Mouse (Mus musculus): Measurements from ENCODE around the gene Grid1. TPM values are rescaled to one million over a fixed set of nuclear protein-coding genes. Genes with fewer than 3 reads are reported as not detected.

The Grid1 gene
- polyA plus RNA-seq, 1 experiment from 2014 or later, result 2.5 TPM

GRCm38 (mm10) chr14:34969102-34969819, 149.4 kb downstream of the Grid1 start:
- H3K27ac ChIP-seq (replicated peaks; ENCODE audit: low read depth, low read length), result no peak overlapping the region
- ATAC-seq (ENCODE audit: low read depth) (peak; percentile 84; the same call in 1 of the 2 replicates), DNase-seq (ENCODE audit: low spot score) (peak; percentile 80)

GRCm38 (mm10) chr14:34972930-34973329, 153.0 kb downstream of the Grid1 start:
- DNase-seq (ENCODE audit: low spot score) (no peak), ATAC-seq (ENCODE audit: low read depth) (no peak)
- no peaks in the 10 kb centered on the region for H3K27me3 ChIP-seq (replicated peaks; ENCODE audit: control insufficient read depth, insufficient read depth, low read length)
- H3K9ac ChIP-seq (ENCODE audit: low read depth, low read length), result no peak overlapping the region
- H3K27ac ChIP-seq (replicated peaks; ENCODE audit: low read depth, low read length), result no peak overlapping the region
- H3K4me3 ChIP-seq (ENCODE audit: low read depth, low read length), result no peak overlapping the region
- WGBS, result 69% methylated on average over 3 of the region's 3 CpGs
- H3K36me3 ChIP-seq (ENCODE audit: control insufficient read depth, insufficient read depth, low read length), result no peaks in the 10 kb centered on the region
- H3K9me3 ChIP-seq (ENCODE audit: control insufficient read depth, low read length), result no peaks in the 10 kb centered on the region
- no peaks in the 10 kb centered on the region for H3K4me1 ChIP-seq (ENCODE audit: control insufficient read depth, insufficient read depth, low read length)
- no peak overlapping the region for H3K4me2 ChIP-seq (ENCODE audit: low read depth, low read length)

More at GRCm38 (mm10) chr14:34969102-34969819, 149.4 kb downstream of the Grid1 start:
- H3K4me2 ChIP-seq (ENCODE audit: low read depth, low read length), result no peak overlapping the region
- H3K9me3 ChIP-seq (ENCODE audit: control insufficient read depth, low read length), result no peaks in the 10 kb centered on the region
- H3K4me1 ChIP-seq (ENCODE audit: control insufficient read depth, insufficient read depth, low read length), result no peaks in the 10 kb centered on the region
- no peak overlapping the region for H3K9ac ChIP-seq (ENCODE audit: low read depth, low read length)
- no peak overlapping the region for H3K4me3 ChIP-seq (ENCODE audit: low read depth, low read length)
- H3K36me3 ChIP-seq (ENCODE audit: control insufficient read depth, insufficient read depth, low read length), result no peaks in the 10 kb centered on the region
- WGBS, result 36% methylated on average over 6 of the region's 6 CpGs
- H3K27me3 ChIP-seq (replicated peaks; ENCODE audit: control insufficient read depth, insufficient read depth, low read length), result no peaks in the 10 kb centered on the region

GRCm38 (mm10) chr14:34980756-34981155, 160.8 kb downstream of the Grid1 start:
- Histone ChIP-seq H3K27ac (replicated peaks; ENCODE audit: low read depth, low read length) (no peak overlapping the region), H3K4me1 (ENCODE audit: control insufficient read depth, insufficient read depth, low read length) (no peaks in the 10 kb centered on the region), H3K4me3 (ENCODE audit: low read depth, low read length) (no peak overlapping the region), H3K4me2 (ENCODE audit: low read depth, low read length) (no peak overlapping the region), H3K9me3 (ENCODE audit: control insufficient read depth, low read length) (no peaks in the 10 kb centered on the region), H3K27me3 (replicated peaks; ENCODE audit: control insufficient read depth, insufficient read depth, low read length) (no peaks in the 10 kb centered on the region), H3K36me3 (ENCODE audit: control insufficient read depth, insufficient read depth, low read length) (no peaks in the 10 kb centered on the region), H3K9ac (ENCODE audit: low read depth, low read length) (no peak overlapping the region)
- ATAC-seq (ENCODE audit: low read depth), result no peak
- DNase-seq (ENCODE audit: low spot score), result no peak
- 25% methylated on average over 2 of the region's 2 CpGs for WGBS

- H3K4me3 ChIP-seq (ENCODE audit: low read depth, low read length), result no peak overlapping the region
- DNase-seq (ENCODE audit: low spot score), result no peak
- H3K9me3 ChIP-seq (ENCODE audit: control insufficient read depth, low read length), result no peaks in the 10 kb centered on the region
- H3K27ac ChIP-seq (replicated peaks; ENCODE audit: low read depth, low read length), result no peak overlapping the region
- no peak overlapping the region for H3K4me2 ChIP-seq (ENCODE audit: low read depth, low read length)
- no peaks in the 10 kb centered on the region for H3K27me3 ChIP-seq (replicated peaks; ENCODE audit: control insufficient read depth, insufficient read depth, low read length)
- WGBS, result 74% methylated on average over 5 of the region's 5 CpGs
- no peaks in the 10 kb centered on the region for H3K4me1 ChIP-seq (ENCODE audit: control insufficient read depth, insufficient read depth, low read length)
- H3K36me3 ChIP-seq (ENCODE audit: control insufficient read depth, insufficient read depth, low read length), result no peaks in the 10 kb centered on the region
- no peak for ATAC-seq (ENCODE audit: low read depth)
- no peak overlapping the region for H3K9ac ChIP-seq (ENCODE audit: low read depth, low read length)
These were observed 169.2 kb downstream of the Grid1 start for GRCm38 (mm10) chr14:34989131-34989530.

- Histone ChIP-seq H3K27ac (replicated peaks; ENCODE audit: low read depth, low read length) (no peak overlapping the region), H3K4me1 (ENCODE audit: control insufficient read depth, insufficient read depth, low read length) (no peaks in the 10 kb centered on the region), H3K9ac (ENCODE audit: low read depth, low read length) (no peak overlapping the region), H3K36me3 (ENCODE audit: control insufficient read depth, insufficient read depth, low read length) (no peaks in the 10 kb centered on the region), H3K27me3 (replicated peaks; ENCODE audit: control insufficient read depth, insufficient read depth, low read length) (no peaks in the 10 kb centered on the region; the same call in 1 of the 2 replicates), H3K4me2 (ENCODE audit: low read depth, low read length) (no peak overlapping the region), H3K9me3 (ENCODE audit: control insufficient read depth, low read length) (no peaks in the 10 kb centered on the region), H3K4me3 (ENCODE audit: low read depth, low read length) (no peak overlapping the region)
- DNase-seq (ENCODE audit: low spot score), result no peak
- 88% methylated on average over 7 of the region's 7 CpGs for WGBS
- ATAC-seq (ENCODE audit: low read depth), result no peak
These were observed 186.8 kb downstream of the Grid1 start for GRCm38 (mm10) chr14:35006736-35007135.

- no peak for DNase-seq (ENCODE audit: low spot score)
- Histone ChIP-seq H3K4me3 (ENCODE audit: low read depth, low read length) (no peak overlapping the region), H3K9me3 (ENCODE audit: control insufficient read depth, low read length) (no peaks in the 10 kb centered on the region), H3K9ac (ENCODE audit: low read depth, low read length) (no peak overlapping the region), H3K4me2 (ENCODE audit: low read depth, low read length) (no peak overlapping the region), H3K36me3 (ENCODE audit: control insufficient read depth, insufficient read depth, low read length) (no peaks in the 10 kb centered on the region), H3K27me3 (replicated peaks; ENCODE audit: control insufficient read depth, insufficient read depth, low read length) (no peaks in the 10 kb centered on the region; the same call in 1 of the 2 replicates), H3K27ac (replicated peaks; ENCODE audit: low read depth, low read length) (no peak overlapping the region), H3K4me1 (ENCODE audit: control insufficient read depth, insufficient read depth, low read length) (no peaks in the 10 kb centered on the region)
- ATAC-seq (ENCODE audit: low read depth), result no peak
- WGBS, result 40% methylated on average over 3 of the region's 3 CpGs
These were observed 188.8 kb downstream of the Grid1 start for GRCm38 (mm10) chr14:35008674-35009073.

GRCm38 (mm10) chr14:35009074-35009473, 189.2 kb downstream of the Grid1 start:
- Histone ChIP-seq H3K27me3 (replicated peaks; ENCODE audit: control insufficient read depth, insufficient read depth, low read length) (no peaks in the 10 kb centered on the region; the same call in 1 of the 2 replicates), H3K4me3 (ENCODE audit: low read depth, low read length) (no peak overlapping the region), H3K4me2 (ENCODE audit: low read depth, low read length) (no peak overlapping the region), H3K9ac (ENCODE audit: low read depth, low read length) (no peak overlapping the region), H3K27ac (replicated peaks; ENCODE audit: low read depth, low read length) (no peak overlapping the region), H3K9me3 (ENCODE audit: control insufficient read depth, low read length) (no peaks in the 10 kb centered on the region), H3K4me1 (ENCODE audit: control insufficient read depth, insufficient read depth, low read length) (no peaks in the 10 kb centered on the region), H3K36me3 (ENCODE audit: control insufficient read depth, insufficient read depth, low read length) (no peaks in the 10 kb centered on the region)
- WGBS, result 22% methylated on average over 9 of the region's 9 CpGs
- ATAC-seq (ENCODE audit: low read depth) (no peak), DNase-seq (ENCODE audit: low spot score) (no peak)

- Histone ChIP-seq H3K36me3 (ENCODE audit: control insufficient read depth, insufficient read depth, low read length) (no peaks in the 10 kb centered on the region), H3K27ac (replicated peaks; ENCODE audit: low read depth, low read length) (no peak overlapping the region), H3K4me3 (ENCODE audit: low read depth, low read length) (no peak overlapping the region), H3K4me2 (ENCODE audit: low read depth, low read length) (no peak overlapping the region), H3K9me3 (ENCODE audit: control insufficient read depth, low read length) (no peaks in the 10 kb centered on the region), H3K9ac (ENCODE audit: low read depth, low read length) (no peak overlapping the region), H3K4me1 (ENCODE audit: control insufficient read depth, insufficient read depth, low read length) (no peaks in the 10 kb centered on the region), H3K27me3 (replicated peaks; ENCODE audit: control insufficient read depth, insufficient read depth, low read length) (no peaks in the 10 kb centered on the region)
- 87% methylated on average over 8 of the region's 8 CpGs for WGBS
- no peak for DNase-seq (ENCODE audit: low spot score)
- no peak for ATAC-seq (ENCODE audit: low read depth)
These were observed 206.8 kb downstream of the Grid1 start for GRCm38 (mm10) chr14:35026686-35027085.

All from embryonic facial prominence, embryonic 14.5 days (tissue).